ENCODE assay signal across 8 mouse cellular contexts in the genomic region with DNA sequence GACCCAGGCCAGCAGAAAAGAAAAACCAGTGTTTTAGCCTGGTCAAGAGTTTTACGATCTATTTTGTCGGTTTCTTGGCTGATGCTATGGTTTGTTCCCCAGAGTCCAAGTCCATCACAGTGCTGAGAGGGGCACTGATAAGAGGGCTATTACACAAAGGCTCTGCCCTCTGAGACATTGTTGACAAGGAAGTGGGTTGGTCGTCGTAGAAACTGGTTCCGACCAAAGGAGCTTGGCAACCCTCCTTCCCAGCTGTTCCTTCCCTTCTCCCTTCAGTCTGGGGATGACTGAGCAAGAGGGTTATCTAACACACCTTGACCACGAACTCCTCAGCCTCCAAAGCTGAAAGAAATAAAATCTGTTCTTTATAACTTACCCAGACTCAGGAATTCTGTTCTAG. TPM values are rescaled to one million over a fixed set of nuclear protein-coding genes. Genes with fewer than 3 reads are reported as not detected.
DNase-seq lines count a peak whose midpoint lies in the region; ATAC-seq and TF ChIP-seq lines count a peak whose summit lies in the region.

A gene (minus strand): TSS at position 193 of the 400 bp plus-strand sequence.

- H3K27me3 ChIP-seq in forebrain, embryonic 12.5 days: no peaks in the 10 kb centered on the region
- no peaks in the 10 kb centered on the region for H3K27me3 ChIP-seq in neural tube, embryonic 13.5 days

- 85% methylated on average over 6 of the region's 6 CpGs for WGBS in forebrain, embryonic 12.5 days
- 82% methylated on average over 6 of the region's 6 CpGs for WGBS in neural tube, embryonic 13.5 days

- no peak within 1 kb of the TSS for H3K9ac ChIP-seq in forebrain, embryonic 12.5 days
- no peak within 1 kb of the TSS for H3K9ac ChIP-seq in neural tube, embryonic 13.5 days

- no peaks in the 10 kb centered on the region for H3K36me3 ChIP-seq in forebrain, embryonic 12.5 days (replicated peaks)
- no peaks in the 10 kb centered on the region for H3K36me3 ChIP-seq in neural tube, embryonic 13.5 days

- DNase-seq in left cerebral cortex, adult 2 months (ENCODE audit: extremely low spot score in 1 of 2, low spot score in 2 of 2): no peak
- no peak for DNase-seq in left cerebral cortex, adult 9 months (ENCODE audit: low spot score in 2 of 2)
- DNase-seq in left cerebral cortex, adult 8-10 months (ENCODE audit: low spot score in 2 of 2): no peak
- no peak for DNase-seq in natural killer cell, adult 2 months (ENCODE audit: low spot score in 2 of 2)
- DNase-seq in right cerebral cortex, postnatal 36 days (ENCODE audit: low spot score in 2 of 2): no peak
- DNase-seq in thymus, postnatal 25 days: no peak

- no peak within 1 kb of the TSS for H3K27ac ChIP-seq in left cerebral cortex, adult 2 months
- no peak within 1 kb of the TSS for H3K27ac ChIP-seq in forebrain, embryonic 12.5 days
- no peak within 1 kb of the TSS for H3K27ac ChIP-seq in neural tube, embryonic 13.5 days (replicated peaks)

- TF ChIP-seq CTCF in left cerebral cortex, adult 2 months (IDR thresholded peaks at IDR 0.05): no peak

- ATAC-seq in forebrain, embryonic 12.5 days (ENCODE audit: low FRiP score): no peak
- no peak for ATAC-seq in neural tube, embryonic 13.5 days (ENCODE audit: low read depth)

- H3K4me1 ChIP-seq in forebrain, embryonic 12.5 days: peaks cover 14% of the 10 kb centered on the region
- peaks cover 28% of the 10 kb centered on the region for H3K4me1 ChIP-seq in neural tube, embryonic 13.5 days (replicated peaks)

- intact Hi-C loops in left cerebral cortex, adult 2 months (cut with DNase I): no loop called here

- no peaks in the 10 kb centered on the region for H3K9me3 ChIP-seq in forebrain, embryonic 12.5 days
- H3K9me3 ChIP-seq in neural tube, embryonic 13.5 days: no peaks in the 10 kb centered on the region

- no peak within 1 kb of the TSS for H3K4me2 ChIP-seq in forebrain, embryonic 12.5 days
- H3K4me2 ChIP-seq in neural tube, embryonic 13.5 days: no peak within 1 kb of the TSS

- H3K4me3 ChIP-seq in left cerebral cortex, adult 2 months: no peak within 1 kb of the TSS
- no peak within 1 kb of the TSS for H3K4me3 ChIP-seq in forebrain, embryonic 12.5 days (replicated peaks)
- no peak within 1 kb of the TSS for H3K4me3 ChIP-seq in neural tube, embryonic 13.5 days

RNA-seq across cellular contexts. Expression of the gene that starts here (rescaled TPM):
- 10 to 100 TPM; 11.8 to 12.1 TPM for total RNA-seq in left cerebral cortex, adult 2 months (2021)
- polyA plus RNA-seq in forebrain, embryonic 12.5 days (2016; fragmentation: Nextera tagmentation; extraction: Ambion mirVana): 50.7 and 56.9 TPM in 2 replicates
- total RNA-seq in left cerebral cortex, adult 8-10 months (2022): 10 to 100 TPM; 14.1 to 14.8 (median 14.3) TPM
- 68.8 and 72.4 TPM in 2 replicates for polyA plus RNA-seq in neural tube, embryonic 13.5 days (2015; fragmentation: Nextera tagmentation; extraction: Ambion mirVana)
